Mouse (Mus musculus) CH12.LX (cell line): Measurements from ENCODE around the gene Hecw1. TPM values are rescaled to one million over a fixed set of nuclear protein-coding genes. Genes with fewer than 3 reads are reported as not detected.
"Not testable (repeated sequence)": the region's sequence is repeated elsewhere in the genome, so short reads cannot be mapped to it uniquely, and the experiment has no call there.

Experiments
- DNase-seq: peaks from one replicate; pipeline ENCODE4 v3.0.0-alpha.2; 2013; ENCODE audit errors: extremely low read depth
- H3K27ac ChIP-seq: 2 replicates; pipeline ENCODE4 v1.5.1; 2012; ENCODE audit warnings: low read depth, mild to moderate bottlenecking, control low read depth, moderate library complexity; ENCODE audit not compliant: insufficient read depth
- H3K27me3 ChIP-seq: replicated peaks from 2 replicates; pipeline ENCODE3; 2012; ENCODE audit warnings: inconsistent platforms
- H3K36me3 ChIP-seq, 2 experiments: replicated peaks in 1 of 2; 2 replicates each; pipeline versions ENCODE3 to v1.6.1; 2012; ENCODE audit warnings: inconsistent platforms in 1 of 2, low read length in 1 of 2, mild to moderate bottlenecking in 1 of 2, mixed read lengths in 1 of 2, moderate library complexity in 1 of 2; ENCODE audit not compliant: control insufficient read depth in 1 of 2, insufficient read depth in 1 of 2
- H3K4me1 ChIP-seq, 2 experiments: 2 replicates each; pipeline ENCODE4 v1.6.1; 2012; ENCODE audit warnings: inconsistent platforms in 1 of 2, moderate library complexity in 1 of 2; ENCODE audit not compliant: insufficient read depth in 2 of 2, control insufficient read depth in 1 of 2
- H3K4me2 ChIP-seq: 2 replicates; pipeline ENCODE4 v1.6.1; 2012; ENCODE audit warnings: low read depth, mild to moderate bottlenecking, control low read depth; ENCODE audit not compliant: poor library complexity, insufficient read depth, severe bottlenecking
- H3K4me3 ChIP-seq, 3 experiments: fragments of 150-350 bp in 1 of 3; sonication (generic) in 1 of 3; replicated peaks in 1 of 3; 2 replicates each; pipeline versions ENCODE3 to v1.5.1; 2011 to 2012; ENCODE audit warnings: low read depth in 2 of 3, low read length in 2 of 3, mild to moderate bottlenecking in 2 of 3, moderate library complexity in 2 of 3, control low read depth in 1 of 3, improper control_type of control experiment in 1 of 3, inconsistent platforms in 1 of 3, mixed read lengths in 1 of 3; ENCODE audit not compliant: poor library complexity in 1 of 3
- H3K79me2 ChIP-seq: replicated peaks from 2 replicates; pipeline ENCODE4 v1.6.1; 2012; ENCODE audit warnings: mild to moderate bottlenecking, moderate library complexity; ENCODE audit not compliant: control insufficient read depth, poor library complexity, insufficient read depth, severe bottlenecking; ENCODE audit errors: extremely low read depth
- H3K9ac ChIP-seq: 2 replicates; pipeline ENCODE4 v1.6.1; 2012; ENCODE audit warnings: low read depth, mild to moderate bottlenecking, control low read depth, moderate library complexity; ENCODE audit not compliant: insufficient read depth
- H3K9me3 ChIP-seq: replicated peaks from 2 replicates; pipeline ENCODE3; 2012; ENCODE audit warnings: low read length, inconsistent platforms, mixed read lengths
- CTCF ChIP-seq, 2 experiments: IDR thresholded peaks in 1 of 2; conservative IDR thresholded peaks in 1 of 2; 2 replicates each; pipeline ENCODE4 v1.5.1; 2011 to 2012; ENCODE audit warnings: low read depth in 2 of 2, low read length in 2 of 2, improper control_type of control experiment in 1 of 2, inconsistent platforms in 1 of 2, mild to moderate bottlenecking in 1 of 2, moderate library complexity in 1 of 2
- ETS1 ChIP-seq: conservative IDR thresholded peaks from 2 replicates; pipeline ENCODE4 v1.6.1; 2012; ENCODE audit warnings: low read depth, mild to moderate bottlenecking, inconsistent platforms, low read length, improper control_type of control experiment, moderate library complexity
- GABPA ChIP-seq: IDR thresholded peaks from 2 replicates; pipeline ENCODE4 v1.6.1; 2012; ENCODE audit warnings: low read depth, low read length, improper control_type of control experiment, inconsistent platforms; ENCODE audit not compliant: insufficient replicate concordance
- HCFC1 ChIP-seq: IDR thresholded peaks from 2 replicates; pipeline ENCODE4 v1.6.1; 2012; ENCODE audit warnings: low read depth, mild to moderate bottlenecking, inconsistent platforms, low read length, improper control_type of control experiment
- MAFK ChIP-seq: IDR thresholded peaks from 2 replicates; pipeline ENCODE4 v1.6.1; 2011; ENCODE audit warnings: low read length, improper control_type of control experiment; ENCODE audit not compliant: insufficient replicate concordance
- RAD21 ChIP-seq: IDR thresholded peaks from 2 replicates; pipeline ENCODE4 v1.6.1; 2011; ENCODE audit warnings: low read depth, mild to moderate bottlenecking, low read length, improper control_type of control experiment, moderate library complexity
- SMC3 ChIP-seq: IDR thresholded peaks from 2 replicates; pipeline ENCODE4 v1.6.1; 2011; ENCODE audit warnings: low read depth, low read length, improper control_type of control experiment
- dilution Hi-C: fragments of 300-500 bp; cut with MboI; formaldehyde crosslinking; loops from 2 replicates; pipeline ENCODE4 v1.14.3; 2020; ENCODE audit warnings: low sequenced_read_pairs; ENCODE audit not compliant: extremely low pct_unique_long_range_greater_than_20kb, extremely low pct_ligation_motif_present
- in situ Hi-C: fragments of 300-500 bp; cut with MboI; formaldehyde crosslinking; loops from 3 replicates; pipeline ENCODE4 v1.14.3; 2019; ENCODE audit warnings: low sequenced_read_pairs, low pct_ligation_motif_present, low pct_unique_long_range_greater_than_20kb, mixed read lengths
- polyA plus RNA-seq: library from polyadenylated mRNA; unstranded; fragments of >175 nt; gene quantifications from 2 replicates; pipeline ENCODE4 v1.2.1, GENCODE M21; 2012; ENCODE audit warnings: low read depth; ENCODE audit not compliant: insufficient read length
- total RNA-seq, 2 experiments: library from RNA; depleted of rRNA; stranded (reverse); fragments of 300-350 nt in 1 of 2; fragments of >200 nt in 1 of 2; gene quantifications; 2 replicates each; pipeline ENCODE4 v1.2.3; 2012 to 2014

Hecw1 gene
- total and polyA plus RNA-seq, 3 experiments: not detected

- no peak for DNase-seq
- H3K9ac ChIP-seq: no peak overlapping the region
- H3K4me3 ChIP-seq: no peak overlapping the region
- H3K36me3 ChIP-seq: no peaks in the 10 kb centered on the region
- no peaks in the 10 kb centered on the region for H3K79me2 ChIP-seq
- H3K27ac ChIP-seq: no peak overlapping the region
- in situ Hi-C loops: no loop called here
- dilution Hi-C loops: no loop called here
- no peaks in the 10 kb centered on the region for H3K4me1 ChIP-seq
- H3K4me2 ChIP-seq: no peak overlapping the region
- no peak for TF ChIP-seq RAD21
- no peaks in the 10 kb centered on the region for H3K27me3 ChIP-seq
- H3K9me3 ChIP-seq: no peaks in the 10 kb centered on the region
Measured at GRCm38 (mm10) chr13:14304103-14304502, 218.9 kb downstream of the Hecw1 start.

- no peaks in the 10 kb centered on the region for H3K36me3 ChIP-seq
- no peak overlapping the region for H3K4me3 ChIP-seq
- no peak overlapping the region for H3K27ac ChIP-seq
- in situ Hi-C loops: no loop called here
- H3K79me2 ChIP-seq: no peaks in the 10 kb centered on the region
- dilution Hi-C loops: no loop called here
- H3K9ac ChIP-seq: no peak overlapping the region
- no peaks in the 10 kb centered on the region for H3K27me3 ChIP-seq
- DNase-seq: peak; percentile 18
- no peak overlapping the region for H3K4me2 ChIP-seq
- H3K9me3 ChIP-seq: no peaks in the 10 kb centered on the region
- no peaks in the 10 kb centered on the region for H3K4me1 ChIP-seq
- TF ChIP-seq CTCF (conservative IDR thresholded peaks at IDR 0.05 in 1 of 2, IDR thresholded peaks at IDR 0.05 in 1 of 2; ENCODE audit: low read depth in 2 of 2, low read length in 2 of 2) (peak in 1 of 2 experiments; percentile 40; a peak in 1 of 4 replicates), ETS1 (no peak), SMC3 (peak; percentile 36)
Measured at GRCm38 (mm10) chr13:14302921-14303320, 220.1 kb downstream of the Hecw1 start.

GRCm38 (mm10) chr13:14290016-14290415 is 233.0 kb downstream of the Hecw1 start:
- Histone ChIP-seq H3K4me3 (no peak overlapping the region), H3K4me2 (no peak overlapping the region), H3K4me1 (no peaks in the 10 kb centered on the region), H3K27ac (no peak overlapping the region), H3K79me2 (no peaks in the 10 kb centered on the region), H3K9ac (no peak overlapping the region), H3K27me3 (no peaks in the 10 kb centered on the region), H3K9me3 (no peaks in the 10 kb centered on the region), H3K36me3 (no peaks in the 10 kb centered on the region)
- DNase-seq: no peak
- TF ChIP-seq GABPA (no peak), HCFC1 (no peak)
- dilution Hi-C loops: no loop called here
- in situ Hi-C loops: no loop called here

GRCm38 (mm10) chr13:14271476-14271875 is 251.6 kb downstream of the Hecw1 start:
- DNase-seq: no peak
- TF ChIP-seq GABPA (no peak), MAFK (no peak)
- dilution Hi-C loops: no loop called here
- Histone ChIP-seq H3K27ac (no peak overlapping the region), H3K9ac (no peak overlapping the region), H3K4me1 (no peaks in the 10 kb centered on the region), H3K9me3 (no peaks in the 10 kb centered on the region), H3K4me3 (no peak overlapping the region), H3K27me3 (no peaks in the 10 kb centered on the region), H3K4me2 (no peak overlapping the region), H3K79me2 (no peaks in the 10 kb centered on the region), H3K36me3 (no peaks in the 10 kb centered on the region)
- in situ Hi-C loops: no loop called here

GRCm38 (mm10) chr13:14260939-14261338 is 262.1 kb downstream of the Hecw1 start:
- H3K27me3 ChIP-seq, H3K4me3 ChIP-seq, H3K9me3 ChIP-seq, H3K4me1 ChIP-seq, H3K79me2 ChIP-seq, DNase-seq, dilution Hi-C loops, H3K27ac ChIP-seq, in situ Hi-C loops, H3K9ac ChIP-seq, H3K36me3 ChIP-seq, H3K4me2 ChIP-seq: not testable (repeated sequence)
